ENCODE assay signal across 10 mouse cellular contexts in genomic region chr4:9110355-9110754, GRCm38 (mm10).
DNase-seq lines count a peak whose midpoint lies in the region; ATAC-seq lines count a peak whose summit lies in the region.
"Had no signal": no experiment of that assay in that cellular context is flagged by ENCODE, and none has a peak within 500 bp of the region (broad histone marks: within the 10 kb centered on the region; RNA-seq: fewer than 3 reads in every experiment).

No protein-coding gene starts in this region.

- DNase-seq in kidney, postnatal 10 days: peak; percentile 26
- no peak for DNase-seq in kidney, postnatal 14 days
- DNase-seq in adrenal gland, postnatal 14 days: peak; percentile 54
- DNase-seq in lung, postnatal 4 days: peak; percentile 73 to 82
- no peak for DNase-seq in T-cell, adult 2 months (ENCODE audit: low spot score)
- no peak for DNase-seq in right cerebral cortex, adult 2 months (ENCODE audit: low spot score in 2 of 2)
- DNase-seq in urinary bladder, postnatal 14 days (ENCODE audit: low spot score): no peak
- DNase-seq: cerebellum, adult 11-12 months had no signal

- peak; percentile 61 to 68; a peak in 3 of 4 replicates for ATAC-seq in hematopoietic stem cell, adult 5-6 weeks (replicated peaks in 1 of 2; ENCODE audit: insufficient read depth in 1 of 2, low FRiP score in 2 of 2, low TSS enrichment in 1 of 2, low read depth in 1 of 2, poor library complexity in 2 of 2, severe bottlenecking in 2 of 2)
- ATAC-seq: forebrain, embryonic 14.5 days had no signal

Comparison
In these comparisons a context has a peak if more than half of its experiments do, and no peak if none do; other contexts are left out.
1. DNase-seq: peak in kidney, postnatal 10 days (single experiment), adrenal gland, postnatal 14 days (single experiment) and lung, postnatal 4 days (2 of 2); none in kidney, postnatal 14 days (single experiment), T-cell, adult 2 months (single experiment), right cerebral cortex, adult 2 months (0 of 2) and urinary bladder, postnatal 14 days (single experiment).